Mouse (Mus musculus) spleen, adult 2 months (tissue): ENCODE data around the gene Mpi.

ENCODE experiments used
- CTCF ChIP-seq: fragments of 200-500 bp; IDR thresholded peaks from 2 replicates; pipeline ENCODE4 v1.5.1; 2011; ENCODE audit warnings: mild to moderate bottlenecking, inconsistent platforms; ENCODE audit not compliant: insufficient read depth, insufficient read length, insufficient replicate concordance; ENCODE audit errors: extremely low read depth
- POLR2A ChIP-seq: fragments of 200-500 bp; IDR thresholded peaks from 2 replicates; pipeline ENCODE4 v1.6.1; 2011; ENCODE audit warnings: low read depth, low read length, inconsistent platforms

DNA sequence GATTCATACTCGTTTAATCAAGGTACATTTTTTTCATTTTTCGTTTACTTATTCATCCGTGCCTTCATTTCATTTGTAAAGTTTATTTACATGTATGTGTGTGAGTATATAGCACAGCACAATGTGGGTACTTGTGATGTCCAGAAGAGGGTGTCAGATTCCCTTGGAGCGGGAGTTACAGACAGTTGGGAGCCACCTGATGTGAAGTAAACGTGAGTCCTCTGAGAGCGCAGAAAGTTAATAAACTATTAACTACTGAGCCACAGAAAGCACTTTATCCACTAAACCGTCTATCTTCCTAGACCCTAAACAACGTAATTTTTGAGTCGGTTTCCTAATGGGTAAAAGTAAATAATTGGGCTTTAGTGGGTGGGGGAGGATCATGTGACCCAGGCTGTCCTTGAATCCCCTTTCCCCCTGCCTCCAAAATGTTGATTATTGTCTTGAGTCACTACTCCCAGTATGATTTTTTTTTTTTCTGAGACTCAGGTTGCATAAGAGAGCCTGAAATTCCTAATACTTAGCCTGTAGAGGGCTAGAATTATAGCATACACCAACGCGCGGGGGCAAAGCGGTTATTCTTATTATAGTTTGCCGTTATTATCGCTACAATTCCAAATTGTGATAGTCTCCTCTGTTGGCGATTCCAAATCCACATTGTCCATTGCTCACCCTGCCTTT lies 32.0 kb downstream of the Mpi start:
- TF ChIP-seq CTCF (no peak), POLR2A (no peak)
